Mouse (Mus musculus) right cerebral cortex, adult 2 months (tissue): ENCODE data around the gene Dhx16.
"Not testable (repeated sequence)": the region's sequence is repeated elsewhere in the genome, so short reads cannot be mapped to it uniquely, and the experiment has no call there.

ENCODE experiments used
- DNase-seq, 2 experiments: peaks; one replicate each; pipeline ENCODE4 v3.0.0; 2021 to 2022; ENCODE audit warnings: low spot score in 2 of 2

Gene Dhx16

GRCm38 (mm10) chr17:35920384-35920783 lies 40.8 kb downstream of the Dhx16 start:
- no peak for DNase-seq

GRCm38 (mm10) chr17:35920862-35921562 lies 41.4 kb downstream of the Dhx16 start:
- peak in 1 of 2 experiments; percentile 40 for DNase-seq

DNA sequence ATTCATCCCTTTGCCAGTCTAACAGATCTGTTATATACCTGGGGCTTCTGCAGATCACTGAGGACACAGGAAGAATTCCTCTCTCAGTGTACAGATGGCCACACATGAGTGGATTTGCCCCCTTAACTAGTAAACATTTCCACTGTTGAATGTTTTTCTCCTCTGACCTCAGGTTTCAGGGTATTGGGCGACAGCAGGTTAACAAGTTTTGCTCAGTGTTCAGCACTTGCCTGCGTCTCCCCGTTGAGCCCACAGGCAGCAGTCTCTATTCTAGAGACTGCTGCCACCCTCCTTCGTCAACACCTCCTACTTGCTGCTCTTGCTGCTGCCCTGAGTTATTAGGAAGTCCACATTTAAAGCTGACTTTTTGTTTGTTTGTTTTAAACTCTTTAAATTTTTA lies 42.1 kb downstream of the Dhx16 start:
- DNase-seq = no peak

DNA sequence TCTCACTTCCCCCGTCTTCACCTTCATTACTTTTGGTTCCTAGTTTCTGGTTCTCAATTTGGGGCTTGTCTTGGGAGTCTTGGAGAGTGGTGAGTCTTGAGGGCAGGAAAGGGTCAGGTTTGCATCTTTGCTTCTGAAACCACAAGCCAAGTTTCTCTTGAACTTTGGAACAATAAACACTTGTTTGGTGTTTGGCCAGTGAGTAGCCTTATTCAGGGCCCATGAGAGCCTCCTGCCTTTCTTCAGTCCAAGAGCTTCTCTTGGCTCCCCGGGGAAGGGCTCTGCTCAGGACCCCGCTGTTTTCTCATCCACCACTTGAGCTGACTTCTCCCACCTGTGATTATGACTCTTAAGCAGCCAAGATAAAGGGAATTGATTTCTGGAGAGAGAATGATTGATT lies 42.9 kb downstream of the Dhx16 start:
- no peak for DNase-seq

DNA sequence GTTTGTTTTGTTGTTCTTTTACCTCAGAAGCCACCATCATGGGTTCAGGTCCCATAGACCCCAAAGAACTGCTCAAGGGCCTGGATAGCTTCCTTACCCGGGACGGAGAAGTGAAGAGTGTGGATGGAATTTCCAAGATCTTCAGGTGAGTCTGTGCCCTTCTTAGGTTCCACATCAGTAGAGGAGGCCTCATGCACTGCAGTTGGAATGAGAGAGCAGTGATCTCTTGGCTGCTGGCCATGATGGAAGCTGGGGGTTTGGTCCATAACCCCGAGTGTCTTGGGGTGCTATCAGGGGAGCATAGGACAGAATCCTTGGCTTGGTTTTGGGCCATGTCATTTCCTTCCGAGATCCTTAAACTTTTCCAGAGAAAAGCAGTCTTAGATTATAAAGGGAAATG lies 43.7 kb downstream of the Dhx16 start:
- DNase-seq = no peak

GRCm38 (mm10) chr17:35927471-35927870 lies 47.9 kb downstream of the Dhx16 start:
- no peak for DNase-seq

- no peak for DNase-seq
Measured at GRCm38 (mm10) chr17:35929534-35929933, 49.9 kb downstream of the Dhx16 start.

- no peak for DNase-seq
Measured at GRCm38 (mm10) chr17:35930627-35931026, 51.0 kb downstream of the Dhx16 start.

DNA sequence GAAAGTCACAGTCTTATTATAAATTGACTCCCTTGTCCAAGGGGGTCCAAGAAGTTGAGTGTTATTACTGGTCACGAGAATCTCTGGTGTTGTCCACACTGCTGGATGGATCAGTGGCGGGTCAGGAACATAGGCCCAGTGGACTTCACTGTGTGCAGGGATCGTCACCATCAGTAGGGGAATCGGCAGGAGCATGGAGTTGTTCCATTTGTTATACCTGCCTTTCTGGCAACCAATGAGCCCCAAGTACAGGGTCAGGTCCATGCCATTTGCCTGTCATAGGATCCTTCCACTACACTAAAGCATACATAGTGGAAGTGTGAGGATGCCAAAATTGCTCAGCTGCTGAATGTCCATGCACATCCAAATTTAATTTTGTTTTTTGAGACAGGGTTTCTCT lies 53.0 kb downstream of the Dhx16 start:
- no peak for DNase-seq

DNA sequence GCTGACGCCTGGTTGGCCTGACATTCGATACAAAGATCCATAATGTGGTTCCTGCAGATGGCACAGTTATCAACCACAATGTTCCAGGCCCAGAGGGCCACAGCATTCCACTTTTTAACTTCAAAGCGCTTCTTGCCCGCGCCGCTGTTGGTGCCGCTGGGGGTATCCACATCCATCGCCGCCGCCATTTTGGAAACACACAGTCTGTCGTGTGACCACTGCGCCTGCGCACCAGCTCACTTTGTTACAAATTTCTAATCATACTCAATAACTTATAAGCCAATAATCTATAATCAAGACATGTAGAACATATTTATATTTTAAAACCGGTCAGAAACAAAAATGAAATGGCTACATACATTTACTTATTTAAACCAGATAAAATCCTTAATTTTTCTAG lies 56.1 kb downstream of the Dhx16 start:
- DNase-seq = not testable (repeated sequence)

DNA sequence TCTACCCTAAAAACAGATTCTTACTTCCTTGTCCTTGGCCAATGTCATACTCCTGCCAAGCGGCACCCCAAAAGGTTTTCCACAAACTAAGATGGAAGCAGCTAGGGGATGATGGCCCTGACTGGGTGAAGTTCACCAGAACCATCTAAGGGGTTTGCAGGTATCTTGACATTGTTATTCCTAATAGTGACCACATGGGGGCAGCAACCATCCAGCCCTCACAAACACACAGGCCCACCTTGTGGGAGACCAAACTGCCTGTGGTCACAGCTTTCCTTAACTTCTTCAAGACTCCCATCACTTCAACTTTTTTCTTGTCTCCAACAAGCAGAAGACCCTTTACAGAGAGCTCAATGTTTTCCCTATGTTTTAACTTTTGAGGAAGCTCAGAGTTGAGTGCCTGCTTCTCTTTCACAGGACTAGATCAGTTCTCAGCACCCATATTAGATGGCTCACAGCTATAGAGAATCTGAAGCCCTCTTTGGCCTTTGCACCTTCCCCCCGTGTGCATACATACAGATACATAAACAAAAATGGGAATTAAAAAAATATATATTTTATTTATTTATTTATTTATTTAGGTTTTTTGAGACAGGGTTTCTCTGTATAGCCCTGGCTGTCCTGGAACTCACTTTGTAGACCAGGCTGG lies 58.2 kb downstream of the Dhx16 start:
- DNase-seq = peak; percentile 45 to 47

DNA sequence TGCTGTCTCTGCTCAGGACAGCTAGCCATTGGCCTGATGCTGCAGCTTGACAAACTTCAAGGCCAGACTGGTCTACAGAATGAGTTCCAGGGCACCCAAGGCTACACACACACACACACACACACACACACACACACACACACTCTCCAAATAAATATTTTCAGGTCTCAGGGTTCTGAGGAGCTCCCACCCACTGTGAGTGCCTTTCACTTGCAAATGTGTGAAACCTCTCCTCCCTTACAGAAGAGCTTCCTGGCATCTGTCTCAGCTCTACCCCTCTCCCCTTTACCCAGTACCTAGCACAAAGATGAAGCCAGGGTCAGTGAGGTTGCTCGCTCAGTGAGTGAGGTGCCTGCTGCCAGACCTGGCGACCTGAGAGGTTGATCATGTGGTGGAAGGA lies 59.5 kb downstream of the Dhx16 start:
- no peak for DNase-seq

GRCm38 (mm10) chr17:35939941-35940340 lies 60.3 kb downstream of the Dhx16 start:
- DNase-seq = no peak
